Mouse (Mus musculus): ENCODE results near the gene Grin2a. TPM values are rescaled to one million over a fixed set of nuclear protein-coding genes. Genes with fewer than 3 reads are reported as not detected.
A peak's percentile ranks its signal among the peaks of the same experiment; 100 is the strongest.

Grin2a gene
- polyA plus RNA-seq, 1 experiment from 2014 or later: 0.35 TPM

DNA sequence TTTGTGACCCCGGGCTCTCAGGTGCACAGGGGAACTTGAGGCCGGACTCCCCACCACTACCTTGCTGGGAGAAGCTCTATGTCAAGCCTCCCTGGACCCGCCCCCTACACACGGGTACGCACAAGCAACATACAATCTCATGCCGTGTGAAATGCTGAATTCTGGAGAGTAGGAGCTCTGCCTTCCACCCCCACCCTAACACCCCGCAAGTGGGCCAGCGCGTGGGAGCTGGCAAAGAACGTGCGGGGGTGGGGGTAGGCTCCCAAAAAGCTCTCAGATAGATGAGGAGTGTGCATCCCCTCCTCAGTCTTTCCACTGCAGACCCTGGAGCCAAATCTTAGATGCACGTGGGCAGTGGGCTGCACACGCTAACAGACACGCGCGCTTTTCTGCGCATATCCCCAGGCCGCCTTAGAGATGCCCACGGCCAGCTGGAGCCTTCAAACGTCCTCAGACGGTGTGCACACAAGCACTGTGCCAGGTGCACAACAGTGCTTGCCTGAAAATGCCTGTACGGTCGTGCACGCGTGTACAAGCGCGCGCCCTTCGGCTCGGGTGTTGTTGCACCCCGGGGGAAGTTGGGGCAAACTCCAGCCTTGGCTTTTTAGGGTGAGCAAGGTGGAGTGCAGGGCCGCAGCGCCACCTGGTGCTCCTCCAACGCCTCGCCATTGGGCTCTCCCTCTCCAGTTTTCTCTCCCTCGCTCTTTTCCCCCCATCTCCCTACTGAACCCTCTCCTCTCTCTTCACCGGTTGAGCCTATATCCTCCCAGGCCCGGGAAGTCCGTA is 1.9 kb downstream of the Grin2a start:
- Histone ChIP-seq H3K27me3 (ENCODE audit: control insufficient read depth, insufficient read depth, low read length) (peaks cover 76% of the 10 kb centered on the region), H3K9ac (ENCODE audit: low read length) (no peak overlapping the region), H3K27ac (replicated peaks in 1 of 2; ENCODE audit: control insufficient read depth in 1 of 2, insufficient read depth in 1 of 2, low read depth in 2 of 2, low read length in 2 of 2) (no peak overlapping the region), H3K9me3 (ENCODE audit: control insufficient read depth, low read length) (no peaks in the 10 kb centered on the region), H3K4me1 (ENCODE audit: control insufficient read depth in 2 of 2, insufficient read depth in 2 of 2, low read length in 2 of 2) (peaks cover 4 to 13% of the 10 kb centered on the region in 2 experiments; a peak in 3 of 4 replicates), H3K36me3 (ENCODE audit: control insufficient read depth, insufficient read depth, low read length) (no peaks in the 10 kb centered on the region), H3K4me3 (ENCODE audit: control insufficient read depth in 1 of 2, insufficient read depth in 1 of 2, low read depth in 1 of 2, low read length in 2 of 2) (peak overlapping the region; percentile 23 to 31), H3K4me2 (ENCODE audit: low read length) (peak overlapping the region; percentile 64)
- no peak for ATAC-seq (ENCODE audit: insufficient number of reproducible peaks, insufficient read depth, low FRiP score, low read depth)
- 2% methylated on average over 39 of the region's 39 CpGs for WGBS

DNA sequence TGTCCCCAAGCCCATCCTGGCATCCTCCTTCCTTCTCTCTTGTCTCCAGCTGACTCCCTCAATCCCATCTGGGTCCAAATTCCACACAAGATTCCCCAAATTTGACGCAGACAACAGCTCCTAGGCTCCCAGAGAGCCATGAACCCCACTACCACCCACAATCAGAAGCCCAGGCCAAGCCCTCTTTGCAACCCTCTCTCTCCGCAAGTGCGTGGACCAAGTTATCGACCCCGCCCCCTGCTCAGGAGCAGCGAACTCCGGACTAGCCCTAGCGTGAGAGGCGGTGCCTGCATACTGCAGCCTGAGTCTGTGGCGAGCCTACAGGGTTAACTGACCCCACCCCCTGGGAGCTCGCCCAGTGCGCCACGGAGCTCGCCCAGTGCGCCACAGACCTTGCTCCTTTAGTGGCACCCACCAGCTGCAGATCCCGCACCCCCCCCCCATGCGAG is 2.6 kb downstream of the Grin2a start:
- Histone ChIP-seq H3K36me3 (ENCODE audit: control insufficient read depth, insufficient read depth, low read length) (no peaks in the 10 kb centered on the region), H3K9ac (ENCODE audit: low read length) (no peak overlapping the region), H3K27ac (replicated peaks in 1 of 2; ENCODE audit: control insufficient read depth in 1 of 2, insufficient read depth in 1 of 2, low read depth in 2 of 2, low read length in 2 of 2) (no peak overlapping the region), H3K4me1 (ENCODE audit: control insufficient read depth in 2 of 2, insufficient read depth in 2 of 2, low read length in 2 of 2) (peaks cover 4 to 13% of the 10 kb centered on the region in 2 experiments; a peak in 3 of 4 replicates), H3K27me3 (ENCODE audit: control insufficient read depth, insufficient read depth, low read length) (peaks cover 76% of the 10 kb centered on the region), H3K4me2 (ENCODE audit: low read length) (peak overlapping the region; percentile 64), H3K4me3 (ENCODE audit: control insufficient read depth in 1 of 2, insufficient read depth in 1 of 2, low read depth in 1 of 2, low read length in 2 of 2) (peak overlapping the region; percentile 23 to 31), H3K9me3 (ENCODE audit: control insufficient read depth, low read length) (no peaks in the 10 kb centered on the region)
- no peak for ATAC-seq (ENCODE audit: insufficient number of reproducible peaks, insufficient read depth, low FRiP score, low read depth)
- 2% methylated on average over 17 of the region's 17 CpGs for WGBS

DNA sequence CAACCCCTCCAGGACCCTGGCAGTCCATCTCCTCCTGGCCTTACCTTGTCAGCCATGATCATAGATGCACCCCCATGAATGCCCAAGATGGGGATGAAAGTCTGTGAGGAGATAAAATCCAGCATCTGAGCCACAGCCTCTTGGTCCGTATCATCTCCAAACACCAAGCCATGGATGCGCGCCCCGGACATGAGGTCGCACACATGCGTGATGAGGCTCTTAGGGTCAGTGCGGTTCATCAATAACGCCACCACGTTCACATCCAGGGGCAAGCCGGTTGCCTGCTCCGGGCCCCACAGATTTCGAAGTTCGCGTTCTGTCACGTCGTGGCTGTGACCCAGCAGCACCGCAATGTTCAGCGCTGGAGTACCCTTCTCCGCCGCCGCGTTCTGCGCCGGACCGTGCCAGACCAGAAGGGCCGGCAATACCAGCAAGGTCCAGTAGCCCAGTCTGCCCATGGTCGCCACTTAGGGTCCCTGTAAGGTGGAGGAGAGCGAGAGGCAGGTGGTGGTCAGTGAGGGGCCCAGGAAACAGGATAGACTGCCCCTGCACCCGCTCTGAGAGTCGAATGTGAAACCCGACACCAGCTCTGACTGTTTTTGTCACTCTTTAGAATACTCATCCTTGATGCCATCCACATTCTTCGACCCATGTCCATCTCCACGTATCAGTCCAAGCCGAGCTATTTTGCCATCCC is 3.1 kb downstream of the Grin2a start:
- WGBS: 17% methylated on average over 34 of the region's 34 CpGs
- H3K4me2 ChIP-seq (ENCODE audit: low read length): peak overlapping the region; percentile 64; the same call in 1 of the 2 replicates

DNA sequence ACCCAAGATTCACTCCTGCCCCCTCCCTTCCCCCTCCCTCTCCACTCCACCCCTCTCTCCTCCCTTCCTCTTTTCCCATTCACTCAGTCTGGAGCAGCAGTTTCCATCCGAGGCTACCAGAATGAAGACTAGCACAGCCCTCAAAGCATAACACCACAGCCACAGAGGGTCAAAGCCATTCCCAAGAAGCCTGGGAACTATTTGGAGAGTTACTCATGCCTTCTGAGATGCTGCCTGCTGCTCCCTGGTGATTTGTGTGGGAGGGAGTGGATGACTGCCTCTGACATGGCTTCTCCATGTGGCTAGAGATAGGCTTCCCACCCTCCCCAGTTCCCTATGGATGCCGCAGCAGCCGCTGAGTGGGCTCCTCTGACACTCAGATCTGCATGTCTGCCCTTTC is 10.3 kb downstream of the Grin2a start:
- Histone ChIP-seq H3K36me3 (ENCODE audit: control insufficient read depth, insufficient read depth, low read length) (no peaks in the 10 kb centered on the region), H3K27ac (replicated peaks in 1 of 2; ENCODE audit: control insufficient read depth in 1 of 2, insufficient read depth in 1 of 2, low read depth in 2 of 2, low read length in 2 of 2) (no peak overlapping the region), H3K4me3 (ENCODE audit: control insufficient read depth in 1 of 2, insufficient read depth in 1 of 2, low read depth in 1 of 2, low read length in 2 of 2) (no peak overlapping the region), H3K9me3 (ENCODE audit: control insufficient read depth, low read length) (no peaks in the 10 kb centered on the region), H3K4me1 (ENCODE audit: control insufficient read depth in 2 of 2, insufficient read depth in 2 of 2, low read length in 2 of 2) (no peaks in the 10 kb centered on the region), H3K9ac (ENCODE audit: low read length) (no peak overlapping the region), H3K4me2 (ENCODE audit: low read length) (no peak overlapping the region), H3K27me3 (ENCODE audit: control insufficient read depth, insufficient read depth, low read length) (peaks cover 4% of the 10 kb centered on the region)
- no peak for ATAC-seq (ENCODE audit: insufficient number of reproducible peaks, insufficient read depth, low FRiP score, low read depth)
- 35% methylated on average over 3 of the region's 3 CpGs for WGBS

More for the DNA sequence above, 3.1 kb downstream of the Grin2a start:
- no peaks in the 10 kb centered on the region for H3K36me3 ChIP-seq (ENCODE audit: control insufficient read depth, insufficient read depth, low read length)
- H3K9me3 ChIP-seq (ENCODE audit: control insufficient read depth, low read length): no peaks in the 10 kb centered on the region
- ATAC-seq (ENCODE audit: insufficient number of reproducible peaks, insufficient read depth, low FRiP score, low read depth): no peak
- H3K4me3 ChIP-seq (ENCODE audit: control insufficient read depth in 1 of 2, insufficient read depth in 1 of 2, low read depth in 1 of 2, low read length in 2 of 2): peak overlapping the region in 1 of 2 experiments; percentile 31; a peak in 1 of 4 replicates
- no peak overlapping the region for H3K27ac ChIP-seq (replicated peaks in 1 of 2; ENCODE audit: control insufficient read depth in 1 of 2, insufficient read depth in 1 of 2, low read depth in 2 of 2, low read length in 2 of 2)
- H3K4me1 ChIP-seq (ENCODE audit: control insufficient read depth in 2 of 2, insufficient read depth in 2 of 2, low read length in 2 of 2): peaks cover 4 to 13% of the 10 kb centered on the region in 2 experiments; a peak in 3 of 4 replicates
- peaks cover 76% of the 10 kb centered on the region for H3K27me3 ChIP-seq (ENCODE audit: control insufficient read depth, insufficient read depth, low read length)
- H3K9ac ChIP-seq (ENCODE audit: low read length): no peak overlapping the region

DNA sequence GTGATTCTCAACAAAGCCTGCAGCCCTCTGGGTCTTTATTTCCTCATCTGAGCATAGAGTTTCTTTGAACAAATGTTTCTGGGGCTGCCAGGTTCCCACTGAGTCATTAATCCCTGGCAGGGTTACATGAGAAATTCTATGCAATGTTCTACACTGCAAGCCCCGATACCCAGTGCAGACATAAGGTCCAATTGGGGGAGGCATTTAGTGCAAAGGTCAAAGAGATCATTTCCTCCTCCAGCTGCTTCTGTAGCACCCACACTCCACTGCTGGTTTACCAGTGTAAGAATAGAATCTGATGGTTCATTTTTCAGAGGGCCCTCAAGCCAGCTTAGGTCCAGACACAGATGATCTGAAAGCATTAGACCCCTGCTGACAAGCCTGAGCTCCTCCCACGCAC is 14.7 kb downstream of the Grin2a start:
- Histone ChIP-seq H3K27me3 (ENCODE audit: control insufficient read depth, insufficient read depth, low read length) (no peaks in the 10 kb centered on the region), H3K4me1 (ENCODE audit: control insufficient read depth in 2 of 2, insufficient read depth in 2 of 2, low read length in 2 of 2) (no peaks in the 10 kb centered on the region), H3K9me3 (ENCODE audit: control insufficient read depth, low read length) (no peaks in the 10 kb centered on the region), H3K4me2 (ENCODE audit: low read length) (no peak overlapping the region), H3K4me3 (ENCODE audit: control insufficient read depth in 1 of 2, insufficient read depth in 1 of 2, low read depth in 1 of 2, low read length in 2 of 2) (no peak overlapping the region), H3K36me3 (ENCODE audit: control insufficient read depth, insufficient read depth, low read length) (no peaks in the 10 kb centered on the region), H3K27ac (replicated peaks in 1 of 2; ENCODE audit: control insufficient read depth in 1 of 2, insufficient read depth in 1 of 2, low read depth in 2 of 2, low read length in 2 of 2) (no peak overlapping the region), H3K9ac (ENCODE audit: low read length) (no peak overlapping the region)
- WGBS: 61% methylated on average over 2 of the region's 2 CpGs
- no peak for ATAC-seq (ENCODE audit: insufficient number of reproducible peaks, insufficient read depth, low FRiP score, low read depth)

DNA sequence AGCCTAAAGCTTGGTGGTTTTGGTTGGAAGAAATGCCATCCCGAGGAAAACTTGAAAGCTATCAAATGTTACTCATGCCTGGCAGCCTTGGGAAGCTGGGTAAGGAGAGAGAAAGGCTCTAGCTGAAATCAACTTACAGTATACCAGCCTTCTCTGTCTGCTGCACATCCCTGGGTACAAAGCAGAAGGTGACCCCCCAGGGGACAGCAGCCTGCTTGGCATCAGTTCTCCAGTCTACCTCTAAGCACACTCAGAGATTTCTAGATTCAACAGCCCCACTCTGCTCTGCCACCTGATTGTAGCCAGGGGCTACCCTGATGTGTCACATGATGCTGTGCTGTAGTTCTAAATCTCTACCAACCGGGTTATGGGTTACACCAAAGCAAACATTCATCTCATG is 17.2 kb downstream of the Grin2a start:
- Histone ChIP-seq H3K27ac (replicated peaks in 1 of 2; ENCODE audit: control insufficient read depth in 1 of 2, insufficient read depth in 1 of 2, low read depth in 2 of 2, low read length in 2 of 2) (no peak overlapping the region), H3K4me2 (ENCODE audit: low read length) (no peak overlapping the region), H3K4me1 (ENCODE audit: control insufficient read depth in 2 of 2, insufficient read depth in 2 of 2, low read length in 2 of 2) (no peaks in the 10 kb centered on the region), H3K9me3 (ENCODE audit: control insufficient read depth, low read length) (no peaks in the 10 kb centered on the region), H3K27me3 (ENCODE audit: control insufficient read depth, insufficient read depth, low read length) (no peaks in the 10 kb centered on the region), H3K4me3 (ENCODE audit: control insufficient read depth in 1 of 2, insufficient read depth in 1 of 2, low read depth in 1 of 2, low read length in 2 of 2) (no peak overlapping the region), H3K9ac (ENCODE audit: low read length) (no peak overlapping the region), H3K36me3 (ENCODE audit: control insufficient read depth, insufficient read depth, low read length) (no peaks in the 10 kb centered on the region)
- 68% methylated on average over 2 of the region's 2 CpGs for WGBS
- no peak for ATAC-seq (ENCODE audit: insufficient number of reproducible peaks, insufficient read depth, low FRiP score, low read depth)

DNA sequence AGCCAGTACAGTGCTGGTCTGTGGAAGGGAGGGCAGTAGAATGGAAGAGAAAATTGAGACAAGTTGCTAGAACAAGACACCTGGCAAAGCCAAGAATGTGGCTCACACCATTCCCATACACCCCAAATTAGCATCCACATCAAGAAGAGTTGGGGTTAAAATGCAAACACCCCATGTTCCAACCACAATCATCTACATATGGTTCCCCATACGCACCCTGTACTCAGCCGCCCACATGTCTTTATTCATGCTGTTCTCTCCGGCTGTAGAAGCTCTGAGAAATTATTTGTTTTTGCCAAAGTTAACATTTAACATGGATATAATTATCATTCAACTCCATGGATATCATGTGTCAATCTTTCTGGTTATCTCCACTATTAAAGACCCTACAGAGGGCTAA is 22.7 kb downstream of the Grin2a start:
- no peak overlapping the region for H3K27ac ChIP-seq (replicated peaks in 1 of 2; ENCODE audit: control insufficient read depth in 1 of 2, insufficient read depth in 1 of 2, low read depth in 2 of 2, low read length in 2 of 2)
- H3K4me3 ChIP-seq (ENCODE audit: control insufficient read depth in 1 of 2, insufficient read depth in 1 of 2, low read depth in 1 of 2, low read length in 2 of 2): no peak overlapping the region
- no peak overlapping the region for H3K9ac ChIP-seq (ENCODE audit: low read length)
- H3K9me3 ChIP-seq (ENCODE audit: control insufficient read depth, low read length): no peaks in the 10 kb centered on the region
- no peak for ATAC-seq (ENCODE audit: insufficient number of reproducible peaks, insufficient read depth, low FRiP score, low read depth)
- H3K36me3 ChIP-seq (ENCODE audit: control insufficient read depth, insufficient read depth, low read length): no peaks in the 10 kb centered on the region
- H3K27me3 ChIP-seq (ENCODE audit: control insufficient read depth, insufficient read depth, low read length): no peaks in the 10 kb centered on the region
- whole genome bisulfite sequencing: 83% methylated on average over 3 of the region's 3 CpGs
- H3K4me2 ChIP-seq (ENCODE audit: low read length): no peak overlapping the region
- H3K4me1 ChIP-seq (ENCODE audit: control insufficient read depth in 2 of 2, insufficient read depth in 2 of 2, low read length in 2 of 2): no peaks in the 10 kb centered on the region

Measured in heart, embryonic 14.5 days (tissue).